Mouse (Mus musculus) liver, adult 2 months (tissue): ENCODE data around the gene Nfic. TPM values are rescaled to one million over a fixed set of nuclear protein-coding genes. Genes with fewer than 3 reads are reported as not detected.

Experiments
- DNase-seq: peaks from one replicate; pipeline ENCODE4 v3.0.0-alpha.2; 2011; ENCODE audit warnings: low read depth, low spot score; ENCODE audit errors: extremely low read depth
- H3K27ac ChIP-seq: fragments of 200-500 bp; replicated peaks from 2 replicates; pipeline ENCODE4 v1.5.1; 2012; ENCODE audit warnings: low read depth, mild to moderate bottlenecking, control low read depth, inconsistent platforms, low read length; ENCODE audit not compliant: insufficient read depth
- H3K27me3 ChIP-seq: fragments of 200-500 bp; 2 replicates; pipeline ENCODE4 v1.6.1; 2012; ENCODE audit warnings: mild to moderate bottlenecking, moderate library complexity, low read length, inconsistent platforms; ENCODE audit not compliant: control insufficient read depth, insufficient read depth
- H3K36me3 ChIP-seq: fragments of 200-500 bp; 2 replicates; pipeline ENCODE4 v1.6.1; 2012; ENCODE audit warnings: low read length, inconsistent platforms; ENCODE audit not compliant: control insufficient read depth, insufficient read depth
- H3K4me1 ChIP-seq: fragments of 200-500 bp; 2 replicates; pipeline ENCODE4 v1.6.1; 2011; ENCODE audit warnings: low read length; ENCODE audit not compliant: control insufficient read depth, insufficient read depth
- H3K4me3 ChIP-seq: fragments of 200-500 bp; 2 replicates; pipeline ENCODE4 v1.5.1; 2011; ENCODE audit warnings: low read depth, mild to moderate bottlenecking, control low read depth, low read length, moderate library complexity; ENCODE audit not compliant: insufficient read depth
- H3K79me2 ChIP-seq: fragments of 200-500 bp; 2 replicates; pipeline ENCODE4 v1.6.1; 2012; ENCODE audit warnings: inconsistent platforms, mild to moderate bottlenecking, low read length, moderate library complexity; ENCODE audit not compliant: control insufficient read depth, insufficient read depth
- H3K9ac ChIP-seq: fragments of 200-500 bp; 2 replicates; pipeline ENCODE4 v1.6.1; 2012; ENCODE audit warnings: low read depth, mild to moderate bottlenecking, control low read depth, inconsistent platforms, low read length
- CTCF ChIP-seq: fragments of 200-500 bp; IDR thresholded peaks from 2 replicates; pipeline ENCODE4 v1.5.1; 2011; ENCODE audit warnings: low read depth, low read length, control low read depth
- POLR2A ChIP-seq: fragments of 200-500 bp; IDR thresholded peaks from 2 replicates; pipeline ENCODE4 v1.6.1; 2011; ENCODE audit warnings: low read length, control low read depth; ENCODE audit not compliant: insufficient read depth; ENCODE audit errors: extremely low read depth
- WGBS: fragments of 180-500 bp; shearing (Covaris S2); methylation state at CpG from one replicate; pipeline ENCODE4 v1.1.7; 2018; 5-methylcytosine and 5-hydroxymethylcytosine counted together
- polyA plus RNA-seq: library from polyadenylated mRNA; depleted of rRNA; stranded (reverse); fragments of >200 nt; gene quantifications from 2 replicates; pipeline ENCODE4 v1.2.3, GENCODE M21; 2012
- total RNA-seq: library from RNA; depleted of rRNA; stranded (reverse); fragments of >200 nt; gene quantifications from 2 replicates; pipeline ENCODE4 v1.2.3, GENCODE M21; 2014

Gene Nfic
- total and polyA plus RNA-seq, 2 experiments = 7.4 to 32.8 TPM

DNA sequence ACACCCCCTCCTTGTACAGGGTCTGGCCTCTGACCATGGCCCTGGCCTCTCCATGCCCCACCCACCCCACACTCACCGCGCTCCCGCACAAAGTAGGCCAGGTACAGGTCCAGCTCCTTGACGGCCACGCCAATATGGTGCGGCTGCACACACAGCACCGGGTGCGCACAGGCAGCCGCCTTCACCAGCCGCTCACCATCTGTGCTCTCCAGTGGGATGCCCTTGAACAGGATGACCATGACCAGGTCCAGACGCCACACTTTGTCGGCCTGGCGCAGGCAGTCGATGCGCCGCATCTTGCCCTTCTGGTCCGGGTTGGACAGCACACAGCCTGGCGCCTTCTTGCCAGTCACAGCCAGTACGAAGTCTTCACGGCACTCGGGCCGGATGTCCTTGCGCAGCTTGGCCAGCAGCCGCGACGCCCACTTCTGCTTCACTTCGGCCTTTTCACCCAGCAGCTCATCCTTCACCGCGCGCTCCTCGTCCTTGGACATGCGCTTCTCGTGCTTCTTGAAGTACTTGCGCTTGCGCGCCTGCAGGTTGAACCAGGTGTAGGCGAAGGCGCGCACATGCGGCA lies 35.2 kb downstream of the Nfic start:
- peak overlapping the region; percentile 95 for H3K27ac ChIP-seq
- no peaks in the 10 kb centered on the region for H3K36me3 ChIP-seq
- H3K9ac ChIP-seq = peak overlapping the region; percentile 19
- no peak for DNase-seq
- no peaks in the 10 kb centered on the region for H3K27me3 ChIP-seq
- no peak for TF ChIP-seq CTCF
- TF ChIP-seq POLR2A = no peak
- 57% methylated on average over 40 of the region's 40 CpGs for WGBS
- peaks cover 72% of the 10 kb centered on the region for H3K79me2 ChIP-seq
- peak overlapping the region; percentile 11; the same call in 1 of the 2 replicates for H3K4me3 ChIP-seq
- peaks cover 73% of the 10 kb centered on the region for H3K4me1 ChIP-seq

GRCm38 (mm10) chr10:81419111-81419928 lies 36.1 kb downstream of the Nfic start:
- no peaks in the 10 kb centered on the region for H3K27me3 ChIP-seq
- 56% methylated on average over 10 of the region's 10 CpGs for WGBS
- H3K4me1 ChIP-seq = peaks cover 78% of the 10 kb centered on the region
- no peaks in the 10 kb centered on the region for H3K36me3 ChIP-seq
- H3K27ac ChIP-seq = peak overlapping the region; percentile 95
- peaks cover 68% of the 10 kb centered on the region for H3K79me2 ChIP-seq
- H3K4me3 ChIP-seq = no peak overlapping the region
- H3K9ac ChIP-seq = peak overlapping the region; percentile 54
- TF ChIP-seq CTCF (no peak), POLR2A (no peak)
- DNase-seq = peak; percentile 71

GRCm38 (mm10) chr10:81418216-81419070 lies 37.0 kb downstream of the Nfic start:
- WGBS = 19% methylated on average over 11 of the region's 11 CpGs
- no peak overlapping the region for H3K4me3 ChIP-seq
- no peaks in the 10 kb centered on the region for H3K36me3 ChIP-seq
- H3K9ac ChIP-seq = peak overlapping the region; percentile 54
- H3K79me2 ChIP-seq = peaks cover 62% of the 10 kb centered on the region
- peaks cover 76% of the 10 kb centered on the region for H3K4me1 ChIP-seq
- H3K27ac ChIP-seq = peak overlapping the region; percentile 95
- no peaks in the 10 kb centered on the region for H3K27me3 ChIP-seq
- peak; percentile 44 for DNase-seq
- no peak for TF ChIP-seq POLR2A
- TF ChIP-seq CTCF = no peak

GRCm38 (mm10) chr10:81417227-81418215 lies 37.9 kb downstream of the Nfic start:
- Histone ChIP-seq H3K79me2 (peaks cover 61% of the 10 kb centered on the region), H3K36me3 (no peaks in the 10 kb centered on the region), H3K27ac (peak overlapping the region; percentile 64), H3K4me3 (no peak overlapping the region; the same call in 1 of the 2 replicates), H3K4me1 (peaks cover 81% of the 10 kb centered on the region), H3K27me3 (no peaks in the 10 kb centered on the region), H3K9ac (peak overlapping the region; percentile 39)
- no peak for TF ChIP-seq CTCF
- TF ChIP-seq POLR2A = no peak
- WGBS = 32% methylated on average over 12 of the region's 12 CpGs
- no peak for DNase-seq
